1 mouse cellular context compared by ENCODE assay signal in genomic region chr2:129253631-129253970, GRCm38 (mm10).
A peak's percentile ranks its signal among the peaks of the same experiment; 100 is the strongest.
TF ChIP-seq lines count a peak whose summit lies in the region.

No protein-coding gene starts in this region.

TF ChIP-seq in MEL, 35 proteins besides CTCF, POLR2A, EP300 and RAD21:
- no peak for TF ChIP-seq MYB (IDR thresholded peaks at IDR 0.05; ENCODE audit: low read depth, low read length)
- peak; percentile 44; the same call in 1 of the 2 replicates for TF ChIP-seq USF1 (IDR thresholded peaks at IDR 0.05; ENCODE audit: low read depth, low read length)
- TF ChIP-seq TCF12 (IDR thresholded peaks at IDR 0.05; ENCODE audit: low read depth, low read length), result no peak
